Mouse (Mus musculus) stomach, postnatal 0 days (tissue): ENCODE results near the gene Syt2. TPM values are rescaled to one million over a fixed set of nuclear protein-coding genes. Genes with fewer than 3 reads are reported as not detected.

Source experiments
- ATAC-seq: fragments of 200-750 bp; cut with Nextera tagmentation; 2 replicates; pipeline ENCODE4 v1.8.0; 2017; ENCODE audit not compliant: low FRiP score, low TSS enrichment
- DNase-seq: peaks from one replicate; pipeline ENCODE4 v3.0.0-alpha.2; 2016; ENCODE audit warnings: low spot score
- H3K27ac ChIP-seq: fragments of 300-500 bp; sonication (generic); replicated peaks from 2 replicates; pipeline ENCODE4 v1.5.1; 2014; ENCODE audit warnings: mild to moderate bottlenecking, control low read depth
- H3K27me3 ChIP-seq: fragments of 300-500 bp; sonication (generic); 2 replicates; pipeline ENCODE4 v1.6.1; 2014; ENCODE audit warnings: low read length; ENCODE audit not compliant: control insufficient read depth, insufficient read depth
- H3K36me3 ChIP-seq: fragments of 300-500 bp; sonication (generic); 2 replicates; pipeline ENCODE4 v1.6.1; 2014; ENCODE audit warnings: low read length, mixed read lengths; ENCODE audit not compliant: control insufficient read depth, insufficient read depth
- H3K4me1 ChIP-seq: fragments of 300-500 bp; sonication (generic); replicated peaks from 2 replicates; pipeline ENCODE4 v1.6.1; 2014; ENCODE audit warnings: antibody characterized with exemption; ENCODE audit not compliant: control insufficient read depth, insufficient read depth
- H3K4me2 ChIP-seq: fragments of 300-500 bp; sonication (generic); replicated peaks from 2 replicates; pipeline ENCODE4 v1.6.1; 2014; ENCODE audit warnings: low read depth, mild to moderate bottlenecking, control low read depth, moderate library complexity
- H3K4me3 ChIP-seq: fragments of 300-500 bp; sonication (generic); 2 replicates; pipeline ENCODE4 v1.5.1; 2014; ENCODE audit warnings: low read depth, low read length, control low read depth
- H3K9ac ChIP-seq: fragments of 300-500 bp; sonication (generic); 2 replicates; pipeline ENCODE4 v1.6.1; 2014; ENCODE audit warnings: mild to moderate bottlenecking, low read length, control low read depth, mixed read lengths
- H3K9me3 ChIP-seq: fragments of 300-500 bp; sonication (generic); 2 replicates; pipeline ENCODE4 v1.6.1; 2016; ENCODE audit warnings: low read length; ENCODE audit not compliant: control insufficient read depth
- CTCF ChIP-seq: IDR thresholded peaks from 2 replicates; pipeline ENCODE4 v1.5.1; 2016; ENCODE audit warnings: antibody characterized with exemption, low read depth, mild to moderate bottlenecking, moderate library complexity
- EP300 ChIP-seq: optimal IDR thresholded peaks from 2 replicates; pipeline ENCODE3; 2016; ENCODE audit warnings: antibody characterized with exemption
- WGBS: fragments of 180-500 bp; shearing (Covaris S2); extraction: QIAGEN DNeasy Blood & Tissue Kit; methylation state at CpG from one replicate; pipeline ENCODE4 v1.1.7; 2014; 5-methylcytosine and 5-hydroxymethylcytosine counted together
- polyA plus RNA-seq: library from polyadenylated mRNA; unstranded; fragments of >200 nt; fragmentation: Nextera tagmentation; extraction: Ambion mirVana; gene quantifications from 2 replicates; pipeline ENCODE4 v1.2.1, GENCODE M21; 2015

Gene Syt2
- polyA plus RNA-seq, 1 experiment from 2014 or later, result 0.58 TPM

DNA sequence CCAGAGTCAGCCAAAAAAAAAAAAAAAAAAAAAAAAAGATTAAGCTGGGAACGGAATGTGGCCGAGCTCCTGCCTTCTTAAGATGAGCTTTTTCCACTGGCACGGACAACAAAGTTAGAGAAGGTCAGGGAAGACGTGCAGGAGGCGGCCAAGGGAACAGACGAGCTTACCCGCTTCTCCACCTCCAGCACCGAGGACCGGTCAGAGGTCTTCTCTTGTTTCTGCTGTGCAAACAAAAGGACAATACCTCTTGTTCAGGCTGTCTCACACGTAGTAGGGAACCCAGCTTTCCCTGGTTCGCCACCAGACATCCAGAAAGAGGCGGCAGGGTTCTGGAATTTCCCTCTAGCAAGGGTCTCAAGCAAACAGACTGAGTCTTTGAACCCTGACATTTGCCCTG is 126.8 kb downstream of the Syt2 start:
- Histone ChIP-seq H3K27me3 (no peaks in the 10 kb centered on the region), H3K4me2 (no peak overlapping the region), H3K36me3 (peaks cover 5% of the 10 kb centered on the region; the same call in 1 of the 2 replicates), H3K9me3 (no peaks in the 10 kb centered on the region), H3K27ac (peak overlapping the region; percentile 87), H3K4me1 (peaks cover 8% of the 10 kb centered on the region; the same call in 1 of the 2 replicates), H3K4me3 (no peak overlapping the region), H3K9ac (no peak overlapping the region; the same call in 1 of the 2 replicates)
- ATAC-seq (no peak; the same call in 1 of the 2 replicates), DNase-seq (no peak)
- no peak for TF ChIP-seq EP300
- no peak for TF ChIP-seq CTCF
- 29% methylated on average over 12 of the region's 12 CpGs for WGBS

DNA sequence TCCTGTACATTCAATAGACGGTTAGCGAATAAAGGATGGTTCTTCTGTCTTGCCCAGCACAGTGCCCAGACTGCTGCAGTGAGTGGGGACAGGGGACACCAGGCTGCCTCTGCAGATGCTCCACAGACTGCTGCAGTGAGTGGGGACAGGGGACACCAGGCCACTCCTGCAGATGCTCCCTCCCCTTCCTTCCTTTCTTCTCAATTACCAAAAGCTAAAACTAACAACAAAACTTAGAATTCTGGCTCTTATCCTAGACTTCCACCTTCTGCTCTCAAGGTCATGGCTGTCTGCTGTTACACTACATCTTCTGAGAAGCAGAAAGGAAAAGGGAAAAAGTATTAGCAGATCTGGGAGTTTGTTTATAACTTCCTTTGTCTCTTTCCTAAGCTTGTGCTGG is 127.8 kb downstream of the Syt2 start:
- ATAC-seq (no peak), DNase-seq (no peak)
- Histone ChIP-seq H3K9me3 (no peaks in the 10 kb centered on the region), H3K36me3 (peaks cover 5% of the 10 kb centered on the region; the same call in 1 of the 2 replicates), H3K4me2 (no peak overlapping the region), H3K27me3 (no peaks in the 10 kb centered on the region), H3K4me1 (peaks cover 8% of the 10 kb centered on the region; the same call in 1 of the 2 replicates), H3K9ac (no peak overlapping the region), H3K27ac (peak overlapping the region; percentile 87), H3K4me3 (no peak overlapping the region)
- TF ChIP-seq CTCF (no peak), EP300 (no peak)
- 57% methylated on average over 2 of the region's 2 CpGs for WGBS

DNA sequence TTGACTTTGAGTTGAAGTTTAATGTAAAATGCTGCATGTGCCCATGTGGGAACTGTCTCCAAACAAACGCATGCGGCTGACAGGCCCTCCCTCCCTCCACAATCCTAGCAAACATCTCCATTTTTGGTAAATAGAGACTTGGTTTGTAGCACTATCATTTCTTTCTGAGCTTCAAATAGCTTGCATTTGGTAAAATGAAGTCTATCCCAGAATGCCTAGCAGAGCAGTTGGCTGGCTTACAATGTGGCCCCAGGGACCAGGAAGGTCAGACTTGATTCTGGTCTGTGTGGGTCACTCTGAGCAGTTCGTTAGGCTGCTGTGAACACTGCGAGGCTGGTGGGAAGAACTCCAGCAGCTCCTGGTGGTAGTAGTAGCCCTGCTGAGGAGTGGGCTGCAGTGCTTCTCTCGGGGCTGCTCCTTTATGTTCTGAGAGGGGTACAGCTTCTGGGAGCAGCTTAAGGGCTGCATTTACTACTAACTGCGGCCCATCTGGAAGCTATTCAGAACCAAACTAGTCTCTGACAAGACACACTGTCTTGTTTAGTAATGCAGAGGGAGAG is 128.3 kb downstream of the Syt2 start:
- TF ChIP-seq CTCF (peak; percentile 27), EP300 (no peak)
- H3K36me3 ChIP-seq, result peaks cover 5% of the 10 kb centered on the region; the same call in 1 of the 2 replicates
- no peak overlapping the region for H3K4me3 ChIP-seq
- H3K9ac ChIP-seq, result peak overlapping the region; percentile 18; the same call in 1 of the 2 replicates
- H3K4me1 ChIP-seq, result peaks cover 8% of the 10 kb centered on the region; the same call in 1 of the 2 replicates
- no peaks in the 10 kb centered on the region for H3K9me3 ChIP-seq
- no peaks in the 10 kb centered on the region for H3K27me3 ChIP-seq
- DNase-seq (no peak), ATAC-seq (no peak)
- 29% methylated on average over 6 of the region's 6 CpGs for WGBS
- H3K27ac ChIP-seq, result peak overlapping the region; percentile 88
- no peak overlapping the region for H3K4me2 ChIP-seq

DNA sequence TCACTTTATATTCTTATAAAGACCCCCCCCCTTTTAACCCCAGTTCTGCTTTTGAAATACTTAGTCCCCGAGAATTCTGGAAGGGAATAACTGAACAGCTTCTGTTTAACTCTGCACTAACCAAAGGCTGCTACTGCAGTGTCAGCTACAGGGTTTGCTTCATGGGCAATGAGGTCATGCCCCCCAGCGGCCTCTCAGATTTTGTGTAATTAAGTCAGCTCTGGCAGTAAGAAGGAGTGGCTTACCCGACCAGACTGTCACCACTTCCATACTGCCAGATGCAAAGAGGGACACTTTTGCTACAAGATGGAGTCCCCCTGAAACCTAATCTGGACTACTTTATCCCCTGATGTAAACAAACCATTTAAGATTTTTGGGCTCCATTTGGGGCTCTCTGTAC is 129.2 kb downstream of the Syt2 start:
- DNase-seq (no peak), ATAC-seq (no peak)
- TF ChIP-seq CTCF (no peak), EP300 (no peak)
- no peak overlapping the region for H3K4me3 ChIP-seq
- peaks cover 8% of the 10 kb centered on the region; the same call in 1 of the 2 replicates for H3K4me1 ChIP-seq
- H3K36me3 ChIP-seq, result peaks cover 5% of the 10 kb centered on the region; the same call in 1 of the 2 replicates
- no peaks in the 10 kb centered on the region for H3K9me3 ChIP-seq
- H3K27ac ChIP-seq, result peak overlapping the region; percentile 88
- no peak overlapping the region for H3K9ac ChIP-seq
- no peak overlapping the region for H3K4me2 ChIP-seq
- H3K27me3 ChIP-seq, result no peaks in the 10 kb centered on the region
- WGBS, result 33% methylated on average over 3 of the region's 3 CpGs

DNA sequence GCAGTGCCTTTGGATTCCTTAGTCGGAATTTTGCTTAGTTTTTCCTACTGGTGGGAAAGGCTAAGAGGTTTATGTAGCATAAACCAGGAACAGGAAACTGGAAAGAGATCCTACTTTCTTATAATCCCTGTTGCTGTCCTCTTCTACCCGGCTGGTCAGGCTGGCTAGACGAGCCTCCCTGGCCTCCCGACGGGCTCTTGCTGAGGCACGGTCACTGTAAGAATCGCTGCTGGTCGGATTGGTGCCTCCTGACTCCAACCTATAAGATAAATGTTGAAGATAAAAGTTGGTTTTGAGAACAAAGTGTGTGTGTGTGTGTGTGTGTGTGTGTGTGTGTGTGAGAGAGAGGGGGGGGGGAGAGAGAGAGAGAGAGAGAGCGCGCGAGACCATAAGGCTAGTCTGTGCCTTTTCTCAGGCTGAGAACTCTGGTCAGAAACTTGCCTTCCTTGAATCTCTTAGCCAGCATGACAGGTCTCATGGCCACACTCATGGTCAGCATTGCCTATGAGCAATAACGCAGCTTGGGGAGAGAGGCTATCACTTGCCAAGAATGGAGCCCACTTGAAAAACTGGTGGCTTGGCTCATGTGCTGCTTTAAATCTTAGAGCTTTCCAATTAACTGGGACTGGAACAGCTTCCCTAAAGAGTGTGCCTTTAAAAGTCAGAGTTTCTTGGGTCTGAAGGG is 130.9 kb downstream of the Syt2 start:
- peak overlapping the region; percentile 37 for H3K27ac ChIP-seq
- 65% methylated on average over 12 of the region's 12 CpGs for WGBS
- H3K4me2 ChIP-seq, result no peak overlapping the region
- DNase-seq (no peak), ATAC-seq (no peak)
- no peaks in the 10 kb centered on the region for H3K9me3 ChIP-seq
- H3K27me3 ChIP-seq, result no peaks in the 10 kb centered on the region
- peaks cover 6% of the 10 kb centered on the region; the same call in 1 of the 2 replicates for H3K4me1 ChIP-seq
- H3K36me3 ChIP-seq, result peaks cover 9% of the 10 kb centered on the region; the same call in 1 of the 2 replicates
- TF ChIP-seq EP300, result no peak
- no peak for TF ChIP-seq CTCF
- no peak overlapping the region for H3K9ac ChIP-seq
- no peak overlapping the region for H3K4me3 ChIP-seq
